Mouse (Mus musculus): Measurements from ENCODE around the gene Myh6. TPM values are rescaled to one million over a fixed set of nuclear protein-coding genes. Genes with fewer than 3 reads are reported as not detected.

The Myh6 gene
- total and polyA plus RNA-seq, 2 experiments from 2014 or later: 0.21 to 1.4 TPM

DNA sequence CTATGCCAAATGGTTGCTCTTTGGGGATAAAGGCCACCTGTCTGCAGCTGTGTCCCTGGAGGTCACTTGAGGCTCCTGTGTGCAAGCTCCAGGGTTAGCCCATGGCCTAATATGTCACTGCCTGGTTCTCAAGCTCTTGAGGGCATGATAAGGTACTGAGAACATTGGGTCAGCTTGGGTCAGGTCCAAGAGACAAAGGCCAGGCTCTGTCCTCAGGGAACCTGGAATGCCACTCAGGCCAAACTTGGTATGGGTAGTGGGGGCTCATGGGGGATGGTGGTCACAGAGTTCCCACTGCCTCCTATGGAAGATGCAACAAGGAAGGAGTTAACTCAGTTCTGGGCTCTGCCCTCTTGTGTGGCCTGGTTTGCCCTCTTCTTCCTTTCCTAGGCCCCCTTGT is 1.6 kb upstream of the Myh6 start:
- no peaks in the 10 kb centered on the region for H3K36me3 ChIP-seq (ENCODE audit: insufficient read depth, low read length)
- TF ChIP-seq CTCF (IDR thresholded peaks at IDR 0.05; ENCODE audit: low read depth): no peak
- ATAC-seq: no peak
- no peak overlapping the region for H3K4me2 ChIP-seq (ENCODE audit: low read depth, low read length)
- H3K4me1 ChIP-seq (ENCODE audit: insufficient read depth, low read length): no peaks in the 10 kb centered on the region
- H3K27ac ChIP-seq: no peak overlapping the region
- no peak for DNase-seq (ENCODE audit: low spot score)
- no peaks in the 10 kb centered on the region for H3K9me3 ChIP-seq (ENCODE audit: low read length)
- H3K27me3 ChIP-seq (ENCODE audit: insufficient read depth, low read length): no peaks in the 10 kb centered on the region
- H3K4me3 ChIP-seq (ENCODE audit: low read length): no peak overlapping the region
- no peak overlapping the region for H3K9ac ChIP-seq (replicated peaks; ENCODE audit: low read length)

DNA sequence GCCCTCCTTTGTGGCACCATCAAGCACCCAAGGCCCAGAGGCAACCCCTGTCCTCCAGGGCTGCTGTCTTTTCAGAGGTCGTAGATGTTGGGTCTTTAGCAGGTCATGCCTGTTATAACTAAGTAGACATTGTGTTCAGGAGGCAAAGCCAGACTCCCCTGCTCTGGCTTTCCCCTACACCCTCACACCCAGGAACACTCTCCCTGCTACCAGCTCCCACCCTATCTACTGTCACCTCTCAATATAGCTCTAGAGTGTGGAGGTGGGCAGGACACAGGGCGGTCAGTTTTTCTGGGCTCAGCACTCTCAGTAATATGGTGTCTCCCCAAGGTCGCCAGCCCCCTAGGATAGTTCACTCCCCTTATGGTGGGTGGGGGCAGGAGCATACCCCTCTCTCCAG is 1.1 kb upstream of the Myh6 start:
- Histone ChIP-seq H3K4me1 (ENCODE audit: insufficient read depth, low read length) (no peaks in the 10 kb centered on the region), H3K9me3 (ENCODE audit: low read length) (no peaks in the 10 kb centered on the region), H3K4me3 (ENCODE audit: low read length) (no peak overlapping the region), H3K27ac (no peak overlapping the region), H3K36me3 (ENCODE audit: insufficient read depth, low read length) (no peaks in the 10 kb centered on the region), H3K27me3 (ENCODE audit: insufficient read depth, low read length) (no peaks in the 10 kb centered on the region), H3K9ac (replicated peaks; ENCODE audit: low read length) (no peak overlapping the region), H3K4me2 (ENCODE audit: low read depth, low read length) (no peak overlapping the region)
- DNase-seq (ENCODE audit: low spot score) (no peak), ATAC-seq (no peak)
- 86% methylated on average over 3 of the region's 3 CpGs for WGBS
- no peak for TF ChIP-seq CTCF (IDR thresholded peaks at IDR 0.05; ENCODE audit: low read depth)

DNA sequence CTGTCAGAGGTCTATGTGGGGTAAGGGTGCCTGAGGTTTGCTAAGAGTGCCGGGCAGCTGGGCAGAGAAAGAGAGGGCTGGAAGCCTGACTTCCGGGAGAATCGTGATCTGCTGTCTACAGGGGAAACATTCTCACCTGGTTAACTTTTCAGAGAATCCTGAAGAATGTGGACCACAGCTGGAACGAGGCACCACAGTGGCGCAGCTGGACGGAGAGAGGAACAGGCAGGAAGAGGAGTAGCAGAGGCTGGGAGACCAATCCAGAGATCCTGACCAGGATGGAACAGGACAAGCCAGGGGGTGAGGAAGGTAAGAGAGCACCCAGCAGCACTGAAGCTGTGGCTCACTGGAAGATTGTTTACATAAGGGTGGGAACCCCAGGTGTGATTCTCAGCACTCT is 1.1 kb downstream of the Myh6 start:
- H3K27me3 ChIP-seq (ENCODE audit: insufficient read depth, low read length): no peaks in the 10 kb centered on the region
- WGBS: 80% methylated on average over 6 of the region's 6 CpGs
- TF ChIP-seq CTCF (IDR thresholded peaks at IDR 0.05; ENCODE audit: low read depth): no peak
- ATAC-seq (no peak), DNase-seq (ENCODE audit: low spot score) (no peak)
- no peak overlapping the region for H3K27ac ChIP-seq
- H3K36me3 ChIP-seq (ENCODE audit: insufficient read depth, low read length): no peaks in the 10 kb centered on the region
- no peaks in the 10 kb centered on the region for H3K4me1 ChIP-seq (ENCODE audit: insufficient read depth, low read length)
- H3K9ac ChIP-seq (replicated peaks; ENCODE audit: low read length): no peak overlapping the region
- no peak overlapping the region for H3K4me2 ChIP-seq (ENCODE audit: low read depth, low read length)
- H3K9me3 ChIP-seq (ENCODE audit: low read length): no peaks in the 10 kb centered on the region
- H3K4me3 ChIP-seq (ENCODE audit: low read length): no peak overlapping the region

DNA sequence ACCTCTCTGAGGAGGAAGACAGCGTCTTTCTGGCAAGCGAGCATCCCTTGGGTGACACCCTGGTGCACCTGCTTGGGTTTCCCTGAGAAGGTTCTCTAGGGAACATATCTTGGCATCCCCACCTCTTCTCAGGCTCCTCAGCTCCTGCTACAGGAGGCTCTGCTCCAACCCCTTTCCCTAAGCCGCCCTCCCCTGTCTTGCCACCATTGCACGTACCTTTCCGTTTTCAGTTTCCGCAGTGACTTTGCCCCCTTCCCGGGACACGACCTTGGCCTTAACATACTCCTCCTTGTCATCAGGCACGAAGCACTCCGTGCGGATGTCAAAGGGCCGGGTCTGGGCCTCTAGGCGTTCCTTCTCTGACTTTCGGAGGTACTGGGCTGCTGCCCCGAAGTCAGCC is 1.7 kb downstream of the Myh6 start:
- no peaks in the 10 kb centered on the region for H3K9me3 ChIP-seq (ENCODE audit: low read length)
- TF ChIP-seq CTCF (IDR thresholded peaks at IDR 0.05; ENCODE audit: low read depth): no peak
- no peak overlapping the region for H3K4me3 ChIP-seq (ENCODE audit: low read length)
- DNase-seq (ENCODE audit: low spot score): no peak
- 85% methylated on average over 15 of the region's 15 CpGs for WGBS
- no peak overlapping the region for H3K27ac ChIP-seq
- H3K4me2 ChIP-seq (ENCODE audit: low read depth, low read length): no peak overlapping the region
- no peaks in the 10 kb centered on the region for H3K4me1 ChIP-seq (ENCODE audit: insufficient read depth, low read length)
- H3K9ac ChIP-seq (replicated peaks; ENCODE audit: low read length): no peak overlapping the region
- no peaks in the 10 kb centered on the region for H3K36me3 ChIP-seq (ENCODE audit: insufficient read depth, low read length)
- no peaks in the 10 kb centered on the region for H3K27me3 ChIP-seq (ENCODE audit: insufficient read depth, low read length)
- ATAC-seq: no peak

DNA sequence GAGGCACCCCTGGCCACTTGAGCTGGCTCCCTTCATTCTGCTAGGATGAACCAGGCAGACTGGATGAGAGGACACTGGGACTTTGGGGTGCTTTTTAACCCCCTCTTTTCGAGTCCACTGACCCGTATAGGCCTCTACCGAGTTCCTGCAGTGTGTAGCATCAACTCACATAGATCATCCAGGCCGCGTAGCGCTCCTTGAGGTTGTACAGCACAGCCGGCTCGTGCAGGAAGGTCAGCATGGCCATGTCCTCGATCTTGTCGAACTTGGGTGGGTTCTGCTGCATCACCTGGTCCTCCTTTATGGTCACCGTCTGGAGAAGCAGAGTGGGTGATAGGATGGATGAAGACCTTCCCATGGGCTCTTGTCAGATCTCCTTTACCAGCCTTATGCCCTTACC is 3.0 kb downstream of the Myh6 start:
- ATAC-seq: no peak

DNA sequence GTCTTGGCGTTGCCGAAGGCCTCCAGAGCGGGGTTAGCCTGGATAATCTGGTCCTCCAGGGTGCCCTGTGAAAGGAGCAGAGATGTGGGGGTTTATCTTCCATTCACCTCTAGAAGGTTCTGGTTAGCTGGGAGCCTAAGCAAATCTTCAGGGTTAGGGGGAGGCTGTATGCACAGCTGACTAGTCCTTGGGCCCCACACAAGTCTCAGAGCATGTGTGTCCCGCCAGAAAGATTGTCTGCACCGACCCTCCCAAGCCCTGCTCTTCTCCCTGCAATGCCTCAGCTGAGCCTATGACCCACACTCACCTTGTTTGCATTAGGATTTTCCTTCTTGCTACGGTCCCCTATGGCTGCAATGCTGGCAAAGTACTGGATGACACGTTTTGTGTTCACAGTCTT is 4.0 kb downstream of the Myh6 start:
- ATAC-seq (no peak), DNase-seq (ENCODE audit: low spot score) (no peak)

More for the DNA sequence above, 3.0 kb downstream of the Myh6 start:
- DNase-seq (ENCODE audit: low spot score): no peak
- H3K9me3 ChIP-seq (ENCODE audit: low read length): no peaks in the 10 kb centered on the region
- H3K27me3 ChIP-seq (ENCODE audit: insufficient read depth, low read length): no peaks in the 10 kb centered on the region
- no peak for TF ChIP-seq CTCF (IDR thresholded peaks at IDR 0.05; ENCODE audit: low read depth)
- no peaks in the 10 kb centered on the region for H3K4me1 ChIP-seq (ENCODE audit: insufficient read depth, low read length)
- WGBS: 90% methylated on average over 11 of the region's 11 CpGs
- H3K4me3 ChIP-seq (ENCODE audit: low read length): no peak overlapping the region
- H3K36me3 ChIP-seq (ENCODE audit: insufficient read depth, low read length): no peaks in the 10 kb centered on the region
- no peak overlapping the region for H3K27ac ChIP-seq
- H3K9ac ChIP-seq (replicated peaks; ENCODE audit: low read length): no peak overlapping the region
- no peak overlapping the region for H3K4me2 ChIP-seq (ENCODE audit: low read depth, low read length)

DNA sequence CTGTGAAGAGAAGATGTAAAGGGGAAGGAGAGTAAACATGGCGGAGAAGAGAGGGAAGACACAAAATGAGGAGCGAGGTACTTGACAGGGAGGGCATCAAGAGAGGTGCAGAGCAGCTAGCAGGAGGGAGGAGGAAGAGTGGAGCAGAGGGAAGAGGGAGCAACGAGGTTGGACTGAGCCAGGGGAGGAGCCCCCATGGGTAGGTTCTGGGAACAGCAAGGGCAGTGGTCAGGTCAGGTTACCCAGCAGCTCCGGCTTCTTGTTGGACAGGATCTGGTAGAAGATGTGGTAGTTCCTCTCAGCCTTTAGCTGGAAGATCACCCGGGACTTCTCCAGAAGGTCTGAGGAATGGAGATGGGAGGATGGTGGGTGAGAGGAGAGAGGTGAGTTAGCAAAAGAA is 5.2 kb downstream of the Myh6 start:
- no peaks in the 10 kb centered on the region for H3K4me1 ChIP-seq (ENCODE audit: insufficient read depth, low read length)
- H3K27ac ChIP-seq: no peak overlapping the region
- ATAC-seq: no peak
- TF ChIP-seq CTCF (IDR thresholded peaks at IDR 0.05; ENCODE audit: low read depth): no peak
- no peaks in the 10 kb centered on the region for H3K27me3 ChIP-seq (ENCODE audit: insufficient read depth, low read length)
- H3K4me2 ChIP-seq (ENCODE audit: low read depth, low read length): no peak overlapping the region
- no peaks in the 10 kb centered on the region for H3K9me3 ChIP-seq (ENCODE audit: low read length)
- H3K36me3 ChIP-seq (ENCODE audit: insufficient read depth, low read length): no peaks in the 10 kb centered on the region
- no peak overlapping the region for H3K9ac ChIP-seq (replicated peaks; ENCODE audit: low read length)
- no peak for DNase-seq (ENCODE audit: low spot score)
- no peak overlapping the region for H3K4me3 ChIP-seq (ENCODE audit: low read length)
- 88% methylated on average over 5 of the region's 5 CpGs for WGBS

More for the DNA sequence above, 4.0 kb downstream of the Myh6 start:
- Histone ChIP-seq H3K27ac (no peak overlapping the region), H3K4me1 (ENCODE audit: insufficient read depth, low read length) (no peaks in the 10 kb centered on the region), H3K9ac (replicated peaks; ENCODE audit: low read length) (no peak overlapping the region), H3K9me3 (ENCODE audit: low read length) (no peaks in the 10 kb centered on the region), H3K27me3 (ENCODE audit: insufficient read depth, low read length) (no peaks in the 10 kb centered on the region), H3K4me3 (ENCODE audit: low read length) (no peak overlapping the region), H3K36me3 (ENCODE audit: insufficient read depth, low read length) (no peaks in the 10 kb centered on the region), H3K4me2 (ENCODE audit: low read depth, low read length) (no peak overlapping the region)
- WGBS: 84% methylated on average over 7 of the region's 7 CpGs
- TF ChIP-seq CTCF (IDR thresholded peaks at IDR 0.05; ENCODE audit: low read depth): no peak

All from hindbrain, postnatal 0 days (tissue).